Mouse (Mus musculus): ENCODE measurements around the gene Entpd3. TPM values are rescaled to one million over a fixed set of nuclear protein-coding genes. Genes with fewer than 3 reads are reported as not detected.

The Entpd3 gene
- polyA plus RNA-seq, 1 experiment from 2014 or later = 5.0 TPM

DNA sequence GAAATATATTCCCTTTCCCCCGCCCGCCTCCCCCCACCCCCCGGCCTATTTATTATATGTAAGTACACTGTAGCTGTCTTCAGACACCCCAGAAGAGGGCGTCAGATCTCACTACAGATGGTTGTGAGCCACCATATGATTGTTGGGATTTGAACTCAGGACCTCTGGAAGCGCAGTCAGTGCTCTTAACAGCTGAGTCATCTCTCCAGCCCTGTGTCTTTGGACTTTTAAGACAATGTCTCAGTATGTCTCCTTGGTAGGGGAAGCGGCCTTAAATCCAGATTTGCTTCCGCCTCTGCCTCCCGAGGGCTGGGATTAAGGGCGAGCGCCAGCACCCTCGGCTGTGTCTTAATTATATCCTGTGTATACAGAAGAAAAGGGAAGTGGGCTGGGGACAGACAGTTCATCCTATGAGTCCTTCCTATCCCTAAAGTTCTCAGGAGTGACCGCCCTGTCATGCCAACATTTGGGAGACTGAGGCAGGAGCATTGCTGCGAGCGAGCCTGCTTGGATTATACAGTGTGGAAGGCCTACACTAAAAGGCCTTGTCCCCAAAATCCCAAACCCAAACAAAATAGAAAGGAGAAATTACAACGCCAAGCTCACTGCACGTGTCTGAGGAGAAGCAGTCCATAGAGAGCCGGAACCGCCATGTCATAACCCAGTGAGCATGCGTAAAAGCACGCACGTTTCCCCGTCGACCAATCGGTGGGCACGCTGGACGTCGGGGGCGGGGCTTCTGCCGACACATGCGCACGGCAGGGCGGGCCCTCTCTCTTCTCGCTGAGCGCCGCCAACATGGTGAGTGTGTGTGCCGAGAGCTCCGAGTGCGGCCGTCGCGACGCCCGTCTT, 31.3 kb downstream of the Entpd3 start, which contains the start of gene Rpl14:
Gene Rpl14, plus strand, starts transcription at position 704 of the 852 bp plus-strand sequence.
- WGBS = 6% methylated on average over 43 of the region's 43 CpGs
- Histone ChIP-seq H3K4me3 (replicated peaks) (peak within 1 kb of the TSS; percentile 90), H3K27ac (replicated peaks) (peak within 1 kb of the TSS; percentile 90), H3K27me3 (replicated peaks) (no peaks in the 10 kb centered on the region), H3K4me1 (peaks cover 31% of the 10 kb centered on the region), H3K9me3 (replicated peaks) (no peaks in the 10 kb centered on the region), H3K36me3 (peaks cover 33% of the 10 kb centered on the region), H3K4me2 (peak within 1 kb of the TSS; percentile 89), H3K9ac (replicated peaks) (peak within 1 kb of the TSS; percentile 86)
- peak; percentile 97 for ATAC-seq (ENCODE audit: low FRiP score)

DNA sequence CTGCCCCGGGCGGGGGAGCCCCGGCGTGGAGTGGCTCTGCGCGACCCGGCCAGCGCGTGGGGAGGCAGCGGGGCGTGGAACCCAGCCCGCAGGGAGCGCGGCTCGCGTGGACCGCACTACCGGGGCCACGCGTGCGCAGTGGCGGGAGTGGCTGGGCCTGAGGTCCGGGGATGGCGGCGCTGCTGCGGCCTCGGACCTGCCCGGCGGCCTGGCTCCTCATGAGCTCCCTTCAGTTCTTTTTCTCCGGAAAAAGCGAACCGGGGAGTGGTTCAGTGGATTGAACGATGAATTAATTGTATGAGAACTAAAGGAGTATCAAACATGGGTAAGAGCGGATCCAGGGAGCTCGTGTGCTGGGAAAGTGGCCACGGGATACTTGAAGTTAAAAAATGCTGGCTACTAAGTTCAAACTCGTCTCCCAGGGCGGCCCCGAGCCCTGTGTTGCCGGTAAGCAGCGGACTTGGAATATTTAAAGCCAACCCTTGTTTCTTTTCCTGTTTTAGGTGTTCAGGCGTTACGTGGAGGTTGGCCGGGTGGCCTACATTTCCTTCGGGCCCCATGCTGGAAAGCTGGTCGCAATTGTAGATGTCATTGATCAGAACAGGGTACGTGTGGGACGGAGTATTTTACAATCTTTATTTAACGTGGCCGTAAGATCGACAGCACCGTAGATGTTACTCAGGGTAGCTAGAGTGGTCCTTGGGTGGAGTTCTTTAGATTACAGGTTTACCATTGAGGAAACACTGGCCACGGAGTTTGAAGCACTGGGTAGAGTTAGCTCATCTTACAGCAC, 32.2 kb downstream of the Entpd3 start:
- WGBS = under 1% methylated on average over 49 of the region's 53 CpGs
- H3K27me3 ChIP-seq (replicated peaks) = no peaks in the 10 kb centered on the region
- ATAC-seq (ENCODE audit: low FRiP score) = peak; percentile 77
- peak overlapping the region; percentile 90 for H3K4me3 ChIP-seq (replicated peaks)
- H3K9me3 ChIP-seq (replicated peaks) = no peaks in the 10 kb centered on the region
- H3K36me3 ChIP-seq = peaks cover 38% of the 10 kb centered on the region
- H3K27ac ChIP-seq (replicated peaks) = peak overlapping the region; percentile 90
- H3K4me1 ChIP-seq = peaks cover 38% of the 10 kb centered on the region
- H3K4me2 ChIP-seq = peak overlapping the region; percentile 89
- H3K9ac ChIP-seq (replicated peaks) = peak overlapping the region; percentile 86

DNA sequence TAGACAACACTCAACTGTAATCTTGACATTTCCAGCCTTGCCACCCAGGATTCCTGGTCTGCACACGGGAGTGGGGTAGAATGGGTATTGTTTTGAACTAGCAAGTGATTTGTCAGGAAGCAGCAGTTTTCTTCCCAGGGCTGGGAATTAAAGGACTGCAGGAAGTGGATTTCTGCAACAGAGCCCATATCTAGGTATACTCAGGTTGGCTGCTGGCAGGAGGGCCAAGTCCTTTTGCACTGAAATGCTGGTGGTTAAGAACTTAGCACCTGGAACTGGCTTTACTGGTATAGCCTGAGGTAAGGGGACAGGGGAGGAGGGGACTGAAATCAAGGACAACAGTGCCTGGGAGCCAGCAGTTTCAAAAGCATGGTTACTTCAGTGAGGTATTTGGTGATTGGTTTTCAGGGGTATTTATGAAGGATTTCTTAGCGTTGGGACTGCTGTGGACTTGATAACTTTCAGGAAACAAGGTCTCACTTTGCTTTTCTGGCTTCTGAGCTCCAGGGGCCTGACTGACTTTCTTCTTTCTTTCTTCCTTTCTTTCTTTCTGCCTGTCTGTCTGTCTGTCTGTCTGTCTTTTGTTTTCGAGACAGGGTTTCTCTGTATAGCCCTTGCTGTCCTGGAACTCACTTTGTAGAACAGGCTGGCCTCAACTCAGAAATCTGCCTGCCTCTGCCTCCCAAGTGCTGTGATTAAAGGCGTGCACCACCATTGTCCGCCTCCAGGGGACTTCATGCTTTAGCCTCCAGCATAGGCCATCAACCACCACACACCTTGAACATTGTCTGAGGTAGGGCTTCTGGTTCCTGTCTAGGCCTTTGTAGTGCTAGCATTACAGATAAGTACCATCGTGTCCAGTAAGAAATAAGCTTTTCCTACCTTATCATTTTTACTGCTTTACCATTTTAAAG, 36.4 kb downstream of the Entpd3 start:
- Histone ChIP-seq H3K36me3 (peaks cover 38% of the 10 kb centered on the region), H3K4me2 (peak overlapping the region; percentile 87), H3K27me3 (replicated peaks) (no peaks in the 10 kb centered on the region), H3K9me3 (replicated peaks) (no peaks in the 10 kb centered on the region), H3K27ac (replicated peaks) (peak overlapping the region; percentile 57; the same call in 1 of the 2 replicates), H3K9ac (replicated peaks) (no peak overlapping the region), H3K4me1 (peaks cover 34% of the 10 kb centered on the region), H3K4me3 (replicated peaks) (no peak overlapping the region)
- ATAC-seq (ENCODE audit: low FRiP score) = no peak
- 56% methylated on average over 6 of the region's 6 CpGs for WGBS

DNA sequence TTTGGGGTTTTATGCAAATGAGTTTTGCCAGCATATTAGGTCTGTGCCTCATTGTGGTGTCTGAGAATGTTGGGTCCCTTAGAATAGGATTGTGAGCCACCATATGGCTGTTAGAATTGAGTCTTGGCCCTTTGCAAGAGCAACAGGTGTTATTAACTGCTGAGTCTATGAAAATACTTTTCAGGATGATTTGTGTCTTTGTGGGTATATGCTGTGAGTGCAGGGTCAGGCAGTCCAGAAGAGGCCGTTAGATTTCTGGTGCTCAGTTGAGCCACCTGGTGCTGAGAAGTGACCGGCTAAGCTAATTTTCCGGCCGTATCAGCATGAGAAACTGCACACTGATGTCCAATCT, 37.0 kb downstream of the Entpd3 start:
- Histone ChIP-seq H3K9me3 (replicated peaks) (no peaks in the 10 kb centered on the region), H3K36me3 (peaks cover 38% of the 10 kb centered on the region), H3K27me3 (replicated peaks) (no peaks in the 10 kb centered on the region), H3K4me1 (peaks cover 34% of the 10 kb centered on the region), H3K4me2 (peak overlapping the region; percentile 87), H3K27ac (replicated peaks) (peak overlapping the region; percentile 57; the same call in 1 of the 2 replicates), H3K4me3 (replicated peaks) (peak overlapping the region; percentile 71), H3K9ac (replicated peaks) (no peak overlapping the region)
- WGBS = 4% methylated on average over 4 of the region's 4 CpGs
- ATAC-seq (ENCODE audit: low FRiP score) = peak; percentile 21; the same call in 1 of the 2 replicates

DNA sequence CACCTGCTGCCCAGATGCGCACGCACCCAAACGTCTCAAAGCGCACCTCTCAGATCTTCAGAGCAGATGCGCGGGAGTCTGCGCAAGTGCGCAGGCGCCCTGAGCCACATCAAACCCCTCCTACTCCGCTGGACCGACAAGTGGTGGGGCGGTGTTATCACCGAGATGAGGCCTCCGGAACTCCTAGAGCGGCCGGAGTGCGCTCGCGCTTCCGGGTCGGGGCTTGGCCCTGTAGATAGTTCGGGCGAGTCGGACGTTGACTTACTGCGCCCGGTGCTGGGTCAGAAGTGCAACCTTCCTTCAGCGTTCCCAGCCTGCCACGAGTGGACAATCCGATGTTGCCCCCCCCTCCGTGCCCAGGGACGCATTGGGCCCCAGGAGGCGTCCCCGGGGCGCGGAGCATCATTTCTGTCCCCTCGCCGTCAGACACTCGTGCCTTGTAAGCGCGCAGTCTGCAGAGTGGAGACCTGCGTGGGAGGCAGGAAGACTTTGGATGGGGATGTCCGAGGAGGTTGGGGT, 37.6 kb downstream of the Entpd3 start:
- Histone ChIP-seq H3K4me1 (peaks cover 33% of the 10 kb centered on the region), H3K27ac (replicated peaks) (peak overlapping the region; percentile 83), H3K36me3 (peaks cover 38% of the 10 kb centered on the region), H3K4me2 (peak overlapping the region; percentile 87), H3K4me3 (replicated peaks) (peak overlapping the region; percentile 71), H3K27me3 (replicated peaks) (no peaks in the 10 kb centered on the region), H3K9ac (replicated peaks) (peak overlapping the region; percentile 85), H3K9me3 (replicated peaks) (no peaks in the 10 kb centered on the region)
- ATAC-seq (ENCODE audit: low FRiP score) = peak; percentile 94
- under 1% methylated on average over 43 of the region's 43 CpGs for WGBS

DNA sequence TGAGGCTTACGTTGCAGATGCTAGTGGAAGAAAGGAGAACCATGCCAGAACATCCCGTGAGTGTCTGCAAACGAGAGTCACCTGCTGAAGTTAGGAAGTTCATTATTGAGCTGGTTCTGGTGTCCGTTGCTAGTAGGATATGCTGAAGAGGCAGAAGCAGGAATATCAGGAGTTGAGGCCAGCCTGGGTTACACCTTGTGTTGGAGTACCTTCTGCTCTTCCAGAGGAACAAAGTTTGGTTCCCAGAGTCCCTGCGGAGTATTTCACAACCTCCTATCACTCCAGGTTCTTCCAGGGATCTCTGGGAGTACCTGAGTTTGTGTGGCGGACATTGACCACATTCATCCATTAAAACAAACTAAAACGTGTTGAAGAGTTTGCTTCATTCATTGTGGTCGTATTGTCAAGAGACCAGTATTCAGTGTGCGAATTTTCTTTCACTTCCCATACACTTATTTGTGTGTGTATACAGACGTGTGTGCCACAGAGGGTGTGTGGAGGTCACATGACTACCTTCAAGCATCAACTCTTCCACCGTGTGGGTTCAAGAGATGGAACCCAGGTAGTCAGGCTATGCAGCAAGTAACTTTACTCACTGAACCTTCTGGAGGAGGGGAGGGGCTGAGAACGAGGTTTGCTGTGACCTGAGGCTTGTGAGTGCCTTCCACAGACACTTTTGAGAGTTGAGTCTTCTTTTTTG, 38.2 kb downstream of the Entpd3 start:
- peaks cover 36% of the 10 kb centered on the region for H3K36me3 ChIP-seq
- no peak for ATAC-seq (ENCODE audit: low FRiP score)
- H3K9me3 ChIP-seq (replicated peaks) = no peaks in the 10 kb centered on the region
- 56% methylated on average over 12 of the region's 12 CpGs for WGBS
- peak overlapping the region; percentile 85 for H3K9ac ChIP-seq (replicated peaks)
- H3K4me2 ChIP-seq = peak overlapping the region; percentile 87
- peak overlapping the region; percentile 83 for H3K27ac ChIP-seq (replicated peaks)
- peaks cover 33% of the 10 kb centered on the region for H3K4me1 ChIP-seq
- no peaks in the 10 kb centered on the region for H3K27me3 ChIP-seq (replicated peaks)
- peak overlapping the region; percentile 71 for H3K4me3 ChIP-seq (replicated peaks)

DNA sequence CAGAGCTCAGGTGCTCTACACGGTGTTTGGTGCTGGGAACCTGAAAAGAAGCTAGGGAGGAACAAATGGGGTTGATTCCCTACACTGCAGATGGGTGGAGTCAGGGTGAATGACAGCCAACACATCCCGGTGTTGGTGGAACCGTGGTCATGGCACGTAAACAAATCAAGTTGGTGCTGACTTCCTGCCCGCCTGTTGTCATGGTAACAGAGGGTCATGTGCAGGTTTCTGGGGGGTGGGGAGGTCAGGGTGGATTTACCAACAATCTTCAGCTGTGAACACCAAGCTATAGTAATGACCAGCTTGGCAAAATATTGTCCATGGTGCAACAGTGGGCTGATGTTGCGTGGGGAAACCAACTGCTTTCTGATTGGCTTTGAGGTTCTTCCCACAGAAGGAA, 39.1 kb downstream of the Entpd3 start:
- no peak overlapping the region for H3K4me2 ChIP-seq
- no peak overlapping the region for H3K9ac ChIP-seq (replicated peaks)
- H3K27ac ChIP-seq (replicated peaks) = no peak overlapping the region
- H3K4me3 ChIP-seq (replicated peaks) = no peak overlapping the region
- ATAC-seq (ENCODE audit: low FRiP score) = no peak
- H3K27me3 ChIP-seq (replicated peaks) = no peaks in the 10 kb centered on the region
- no peaks in the 10 kb centered on the region for H3K9me3 ChIP-seq (replicated peaks)
- peaks cover 32% of the 10 kb centered on the region for H3K4me1 ChIP-seq
- WGBS = 56% methylated on average over 6 of the region's 6 CpGs
- peaks cover 27% of the 10 kb centered on the region for H3K36me3 ChIP-seq

DNA sequence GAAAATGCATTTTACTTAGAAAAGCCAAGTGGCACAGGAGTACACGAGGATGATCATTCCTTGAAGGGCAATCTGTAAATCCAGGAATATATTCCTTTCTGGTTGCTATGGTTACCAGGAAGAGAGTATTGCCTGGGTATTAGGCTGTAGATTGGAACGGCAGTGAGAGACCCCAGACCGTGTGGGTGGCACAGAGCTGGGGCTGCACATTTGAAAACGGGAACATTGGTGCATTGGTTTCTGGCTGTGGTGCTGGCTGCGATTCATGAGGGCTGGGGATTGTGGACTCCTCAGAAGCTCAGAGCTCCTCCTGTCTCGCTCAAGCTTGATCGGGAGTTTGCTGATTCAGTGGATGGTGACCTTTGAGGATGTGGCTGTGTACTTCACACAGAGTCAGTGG, 40.2 kb downstream of the Entpd3 start:
- H3K9me3 ChIP-seq (replicated peaks) = no peaks in the 10 kb centered on the region
- no peaks in the 10 kb centered on the region for H3K27me3 ChIP-seq (replicated peaks)
- H3K27ac ChIP-seq (replicated peaks) = no peak overlapping the region
- no peak overlapping the region for H3K9ac ChIP-seq (replicated peaks)
- no peak overlapping the region for H3K4me2 ChIP-seq
- H3K36me3 ChIP-seq = peaks cover 16% of the 10 kb centered on the region
- H3K4me3 ChIP-seq (replicated peaks) = no peak overlapping the region
- H3K4me1 ChIP-seq = peaks cover 32% of the 10 kb centered on the region
- no peak for ATAC-seq (ENCODE audit: low FRiP score)
- WGBS = 60% methylated on average over 7 of the region's 7 CpGs

DNA sequence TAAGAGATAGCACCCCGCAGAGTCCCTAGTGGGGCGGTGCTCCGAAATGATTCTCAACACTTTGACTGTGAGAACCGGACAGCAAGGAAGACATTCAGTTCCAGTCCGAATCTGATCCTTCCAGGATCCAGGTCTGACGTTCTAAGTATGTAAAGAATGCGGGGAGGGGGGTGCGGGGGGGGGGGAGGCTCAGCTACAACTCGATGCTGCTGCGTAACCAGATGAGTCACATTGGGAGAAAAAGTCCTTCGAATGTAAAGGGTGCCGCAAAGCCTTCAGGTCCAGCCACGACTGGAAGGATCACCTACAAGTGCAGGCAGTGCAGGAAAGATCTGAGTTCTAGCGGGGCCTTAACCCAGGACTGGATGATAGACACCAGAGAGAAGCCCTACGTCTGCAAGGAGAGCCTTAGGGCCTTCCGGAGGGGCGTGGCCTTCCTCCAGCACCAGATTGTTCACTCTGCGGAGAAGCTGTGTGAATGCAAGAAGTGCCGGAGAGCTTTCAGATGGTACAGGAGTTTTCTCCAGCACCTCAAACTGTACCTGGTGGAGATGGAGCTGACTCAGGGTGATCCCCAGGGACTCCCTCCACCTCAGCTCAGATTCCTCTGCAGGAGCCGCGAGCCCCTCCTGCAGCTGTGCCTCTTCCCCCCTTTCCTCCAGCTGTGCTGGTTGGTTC, 42.5 kb downstream of the Entpd3 start:
- peak overlapping the region; percentile 65 for H3K4me2 ChIP-seq
- no peaks in the 10 kb centered on the region for H3K9me3 ChIP-seq (replicated peaks)
- peaks cover 23% of the 10 kb centered on the region for H3K4me1 ChIP-seq
- WGBS = 24% methylated on average over 21 of the region's 21 CpGs
- ATAC-seq (ENCODE audit: low FRiP score) = peak; percentile 27
- H3K27me3 ChIP-seq (replicated peaks) = no peaks in the 10 kb centered on the region
- H3K9ac ChIP-seq (replicated peaks) = peak overlapping the region; percentile 33; the same call in 1 of the 2 replicates
- no peaks in the 10 kb centered on the region for H3K36me3 ChIP-seq
- H3K4me3 ChIP-seq (replicated peaks) = peak overlapping the region; percentile 32
- peak overlapping the region; percentile 18 for H3K27ac ChIP-seq (replicated peaks)
